Mouse (Mus musculus) kidney, postnatal 0 days (tissue): ENCODE data around the gene Akr1c6. TPM values are rescaled to one million over a fixed set of nuclear protein-coding genes. Genes with fewer than 3 reads are reported as not detected.
"Not testable (repeated sequence)": the region's sequence is repeated elsewhere in the genome, so short reads cannot be mapped to it uniquely, and the experiment has no call there.

Experiments used
- ATAC-seq: fragments of 200-750 bp; cut with Nextera tagmentation; replicated peaks from 2 replicates; pipeline ENCODE4 v1.8.0; 2017; ENCODE audit warnings: low read depth, moderate number of reproducible peaks, moderate TSS enrichment, moderate library complexity; ENCODE audit not compliant: low FRiP score
- DNase-seq: peaks from one replicate; pipeline ENCODE4 v3.0.0-alpha.2; 2016; ENCODE audit warnings: low spot score
- H3K27ac ChIP-seq: fragments of 300-500 bp; sonication (generic); 2 replicates; pipeline ENCODE4 v1.5.1; 2014; ENCODE audit warnings: mild to moderate bottlenecking
- H3K27me3 ChIP-seq: fragments of 300-500 bp; sonication (generic); 2 replicates; pipeline ENCODE4 v1.6.1; 2014; ENCODE audit warnings: low read length, mixed read lengths; ENCODE audit not compliant: insufficient read depth
- H3K36me3 ChIP-seq: fragments of 300-500 bp; sonication (generic); 2 replicates; pipeline ENCODE4 v1.6.1; 2014; ENCODE audit warnings: low read length, mixed read lengths; ENCODE audit not compliant: insufficient read depth
- H3K4me1 ChIP-seq: fragments of 300-500 bp; sonication (generic); replicated peaks from 2 replicates; pipeline ENCODE4 v1.6.1; 2014; ENCODE audit warnings: antibody characterized with exemption, low read length, mixed read lengths; ENCODE audit not compliant: insufficient read depth
- H3K4me2 ChIP-seq: fragments of 300-500 bp; sonication (generic); 2 replicates; pipeline ENCODE4 v1.6.1; 2014; ENCODE audit warnings: mild to moderate bottlenecking, low read length, moderate library complexity, mixed read lengths
- H3K4me3 ChIP-seq: fragments of 300-500 bp; sonication (generic); replicated peaks from 2 replicates; pipeline ENCODE4 v1.5.1; 2014; ENCODE audit warnings: low read depth, low read length
- H3K9ac ChIP-seq: fragments of 300-500 bp; sonication (generic); 2 replicates; pipeline ENCODE4 v1.6.1; 2014; ENCODE audit warnings: low read depth, low read length
- H3K9me3 ChIP-seq: fragments of 300-500 bp; sonication (generic); replicated peaks from 2 replicates; pipeline ENCODE4 v1.6.1; 2016; ENCODE audit warnings: low read length, inconsistent platforms, mixed read lengths
- CTCF ChIP-seq: IDR thresholded peaks from 2 replicates; pipeline ENCODE4 v1.5.1; 2016; ENCODE audit warnings: antibody characterized with exemption, low read depth, mild to moderate bottlenecking, moderate library complexity
- WGBS: fragments of 180-500 bp; shearing (Covaris S2); extraction: QIAGEN DNeasy Blood & Tissue Kit; methylation state at CpG from one replicate; pipeline ENCODE4 v1.1.7; 2014; 5-methylcytosine and 5-hydroxymethylcytosine counted together
- polyA plus RNA-seq: library from polyadenylated mRNA; unstranded; fragments of >200 nt; fragmentation: Nextera tagmentation; extraction: Ambion mirVana; gene quantifications from 2 replicates; pipeline ENCODE4 v1.2.1, GENCODE M21; 2015

Gene Akr1c6
- 0.09 TPM in 1 of 2 replicates, not detected in the other for polyA plus RNA-seq

DNA sequence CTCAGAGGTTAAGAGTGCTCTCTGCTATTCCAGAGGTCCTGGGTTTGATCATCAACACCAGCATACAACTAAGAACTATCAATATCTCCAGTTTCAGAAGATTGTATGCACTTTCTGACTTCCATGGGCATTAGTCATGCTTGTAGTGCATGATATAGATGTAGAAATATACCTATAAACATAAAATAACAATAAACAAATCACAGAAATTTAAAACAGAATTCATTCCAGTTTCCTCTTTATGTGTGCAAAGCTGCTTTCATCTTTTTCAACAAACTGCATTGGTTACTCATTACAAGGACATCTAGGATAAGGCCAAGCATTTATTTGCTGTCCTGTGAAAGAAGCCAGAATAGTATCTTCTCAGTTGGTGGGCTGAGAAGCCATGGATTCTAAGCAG is at the start of gene Akr1c6:
Gene Akr1c6 (plus strand): TSS at position 301 of the 400 bp plus-strand sequence.
- Histone ChIP-seq H3K9me3 (no peaks in the 10 kb centered on the region), H3K4me2 (no peak within 1 kb of the TSS), H3K36me3 (no peaks in the 10 kb centered on the region), H3K4me1 (no peaks in the 10 kb centered on the region), H3K9ac (no peak within 1 kb of the TSS), H3K27ac (no peak within 1 kb of the TSS), H3K27me3 (no peaks in the 10 kb centered on the region), H3K4me3 (no peak within 1 kb of the TSS)
- TF ChIP-seq CTCF, result no peak
- no peak for DNase-seq
- ATAC-seq, result no peak

DNA sequence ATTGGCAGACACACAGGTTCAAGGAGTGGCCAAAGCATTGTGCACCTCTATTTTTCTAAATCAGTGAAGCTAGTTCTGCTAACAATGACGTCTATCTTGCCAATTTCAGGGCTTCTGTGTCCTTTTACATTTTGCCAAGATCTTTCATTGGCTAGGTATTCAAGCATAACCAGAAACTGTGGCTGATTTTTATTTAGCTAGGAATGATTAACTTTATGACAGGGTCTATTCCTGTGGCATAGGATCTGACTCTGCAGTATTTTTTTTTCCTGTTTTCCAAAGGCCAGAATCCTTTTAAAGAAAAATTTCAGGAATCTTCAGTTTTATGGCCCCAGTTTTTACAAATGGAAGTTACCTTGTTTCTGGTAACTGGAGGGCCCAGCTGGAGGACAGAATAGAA is 49.2 kb upstream of the Akr1c6 start:
- Histone ChIP-seq H3K27me3 (no peaks in the 10 kb centered on the region), H3K9me3 (no peaks in the 10 kb centered on the region), H3K4me1 (no peaks in the 10 kb centered on the region), H3K36me3 (no peaks in the 10 kb centered on the region), H3K4me2 (no peak overlapping the region), H3K27ac (no peak overlapping the region), H3K9ac (no peak overlapping the region), H3K4me3 (no peak overlapping the region)
- WGBS, result 24% methylated on average over 1 of the region's 1 CpGs
- peak; percentile 33 for DNase-seq
- peak; percentile 67 for ATAC-seq
- no peak for TF ChIP-seq CTCF

DNA sequence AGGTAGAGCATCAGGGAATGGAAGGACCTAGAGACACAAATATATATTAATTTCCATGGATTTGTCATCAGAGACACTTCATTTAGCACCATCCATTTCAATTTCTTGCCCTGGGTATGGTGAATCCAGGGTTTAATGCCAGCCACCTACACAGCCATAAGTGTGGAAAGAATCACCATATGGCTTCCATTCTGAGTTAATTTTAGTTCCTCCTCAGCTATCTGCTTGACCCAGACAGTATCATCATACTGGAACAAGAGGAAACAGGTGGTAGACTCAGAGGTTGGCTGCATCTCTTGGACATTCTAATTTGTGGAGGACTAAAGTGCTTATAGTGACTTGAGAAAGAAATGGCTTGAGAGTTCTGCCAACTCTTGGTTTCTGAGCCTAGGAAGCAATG is 48.6 kb upstream of the Akr1c6 start:
- DNase-seq (no peak), ATAC-seq (no peak)
- H3K9me3 ChIP-seq, result no peaks in the 10 kb centered on the region

DNA sequence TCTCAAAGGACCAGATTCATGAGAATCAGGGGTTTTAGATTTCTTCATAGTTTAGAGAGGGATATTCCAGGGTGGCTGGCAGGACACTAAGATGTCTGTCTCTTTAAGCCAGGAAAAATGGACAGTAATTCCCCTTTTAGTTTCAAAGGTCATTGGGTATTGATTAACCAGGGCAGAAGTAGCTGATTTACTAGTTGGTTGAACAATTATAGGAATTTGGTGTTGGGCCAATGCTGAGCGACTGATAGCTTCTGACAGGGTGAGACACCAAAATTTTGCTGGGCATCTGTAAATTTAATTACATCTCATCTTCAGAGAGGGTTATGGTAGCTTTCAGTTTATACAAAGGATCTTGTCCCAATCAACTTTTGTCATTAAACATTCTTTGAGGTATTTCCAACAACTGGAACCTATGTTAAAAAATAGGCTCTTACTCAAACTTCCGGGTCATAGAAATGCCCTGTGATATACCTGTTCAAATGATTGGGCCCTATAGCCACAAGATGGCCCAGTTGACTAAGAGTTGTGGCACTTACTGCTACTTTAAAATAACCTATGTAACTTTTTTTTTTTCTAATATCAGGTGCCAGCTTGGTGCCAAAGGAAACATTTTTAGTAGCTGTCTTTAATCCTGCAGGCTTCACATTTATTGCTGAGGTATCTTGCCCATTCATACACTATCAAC is 45.2 kb upstream of the Akr1c6 start:
- Histone ChIP-seq H3K4me1 (no peaks in the 10 kb centered on the region), H3K9ac (no peak overlapping the region), H3K27ac (no peak overlapping the region; the same call in 1 of the 2 replicates), H3K36me3 (no peaks in the 10 kb centered on the region), H3K27me3 (no peaks in the 10 kb centered on the region), H3K4me2 (no peak overlapping the region), H3K9me3 (no peaks in the 10 kb centered on the region), H3K4me3 (no peak overlapping the region)
- ATAC-seq (peak; percentile 83), DNase-seq (peak; percentile 4)
- peak; percentile 38 for TF ChIP-seq CTCF
- WGBS, result 75% methylated on average over 2 of the region's 2 CpGs

More for the DNA sequence above, 48.6 kb upstream of the Akr1c6 start:
- no peaks in the 10 kb centered on the region for H3K4me1 ChIP-seq
- H3K36me3 ChIP-seq, result no peaks in the 10 kb centered on the region
- H3K4me3 ChIP-seq, result no peak overlapping the region
- no peaks in the 10 kb centered on the region for H3K27me3 ChIP-seq
- H3K9ac ChIP-seq, result no peak overlapping the region
- no peak overlapping the region for H3K27ac ChIP-seq
- TF ChIP-seq CTCF, result no peak
- H3K4me2 ChIP-seq, result no peak overlapping the region

DNA sequence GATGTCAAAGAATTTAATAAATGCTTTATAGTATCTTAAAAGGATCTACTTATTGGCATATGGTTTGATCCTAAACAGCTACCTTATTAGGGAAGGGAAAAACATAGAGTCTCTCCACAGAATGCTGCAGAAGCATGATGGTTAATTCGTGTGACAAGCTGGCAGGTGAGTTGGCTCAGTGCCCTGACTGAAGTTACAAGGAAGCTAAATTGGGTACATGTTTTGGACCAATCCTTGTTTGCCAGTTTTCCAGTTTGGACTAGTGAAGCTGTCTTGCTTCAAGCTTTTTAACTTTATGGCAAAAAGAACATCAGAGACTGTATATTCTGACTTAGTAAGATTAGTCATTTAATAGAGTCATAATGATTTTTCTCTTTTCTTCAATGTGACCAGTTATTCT is 33.7 kb upstream of the Akr1c6 start:
- not testable (repeated sequence) for H3K9ac ChIP-seq, H3K27me3 ChIP-seq, H3K36me3 ChIP-seq, H3K4me2 ChIP-seq, H3K9me3 ChIP-seq, DNase-seq, ATAC-seq, H3K4me3 ChIP-seq, H3K4me1 ChIP-seq, H3K27ac ChIP-seq
- 68% methylated on average over 1 of the region's 1 CpGs for WGBS

DNA sequence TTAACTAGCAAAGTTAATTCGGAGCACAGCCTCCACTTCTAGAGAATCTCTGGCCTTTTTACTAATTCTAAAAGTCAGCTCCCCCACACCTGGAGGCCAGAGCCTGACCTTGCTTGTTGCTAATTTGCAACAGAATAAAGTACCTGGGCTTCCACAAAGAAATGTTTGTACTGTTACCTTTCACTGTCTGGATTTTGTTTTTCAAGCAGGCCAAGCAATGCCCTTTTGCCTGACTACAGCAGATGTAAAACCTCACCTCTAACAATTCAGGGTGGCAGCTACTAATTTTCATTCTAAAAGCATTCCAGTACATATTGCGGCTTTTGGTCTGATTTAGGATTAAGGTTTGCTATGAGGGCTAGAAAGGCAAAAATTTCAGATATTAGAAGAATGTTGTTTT is 33.3 kb upstream of the Akr1c6 start:
- no peak overlapping the region for H3K4me2 ChIP-seq
- H3K4me3 ChIP-seq, result no peak overlapping the region
- H3K9ac ChIP-seq, result no peak overlapping the region
- 83% methylated on average over 2 of the region's 2 CpGs for WGBS
- DNase-seq, result no peak
- no peaks in the 10 kb centered on the region for H3K4me1 ChIP-seq
- H3K27me3 ChIP-seq, result no peaks in the 10 kb centered on the region
- ATAC-seq, result no peak
- no peak overlapping the region for H3K27ac ChIP-seq
- TF ChIP-seq CTCF, result no peak
- H3K36me3 ChIP-seq, result no peaks in the 10 kb centered on the region
- H3K9me3 ChIP-seq, result no peaks in the 10 kb centered on the region

DNA sequence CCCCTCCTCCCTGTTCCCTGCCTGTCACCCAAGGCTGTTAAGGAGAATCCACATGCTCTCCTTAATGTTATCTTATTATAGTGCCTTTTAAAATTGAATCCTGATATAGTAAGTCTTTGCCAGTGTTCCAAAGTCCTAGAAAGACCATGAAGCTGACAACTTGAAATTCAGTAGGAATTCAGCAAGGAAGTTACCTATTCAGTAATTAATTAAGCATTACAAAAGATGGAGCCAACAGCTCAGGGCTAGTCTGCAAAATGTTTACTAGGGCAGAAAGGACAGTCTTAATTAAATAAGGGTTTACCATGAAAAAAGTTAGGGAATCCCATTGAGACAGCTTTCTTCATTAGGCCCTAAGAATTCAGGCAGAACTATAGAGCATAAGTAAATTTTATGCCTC is 31.9 kb upstream of the Akr1c6 start:
- H3K36me3 ChIP-seq, result no peaks in the 10 kb centered on the region
- no peak for DNase-seq
- no peaks in the 10 kb centered on the region for H3K27me3 ChIP-seq
- no peak overlapping the region for H3K9ac ChIP-seq
- TF ChIP-seq CTCF, result no peak
- no peak overlapping the region for H3K4me3 ChIP-seq
- no peak for ATAC-seq
- no peak overlapping the region for H3K27ac ChIP-seq
- no peaks in the 10 kb centered on the region for H3K9me3 ChIP-seq
- no peak overlapping the region for H3K4me2 ChIP-seq
- no peaks in the 10 kb centered on the region for H3K4me1 ChIP-seq
